Mouse (Mus musculus): ENCODE results near the gene Fmo5. TPM values are rescaled to one million over a fixed set of nuclear protein-coding genes. Genes with fewer than 3 reads are reported as not detected.
A peak's percentile ranks its signal among the peaks of the same experiment; 100 is the strongest.

Fmo5 gene
- polyA plus RNA-seq, 1 experiment from 2014 or later, result 0.66 TPM

DNA sequence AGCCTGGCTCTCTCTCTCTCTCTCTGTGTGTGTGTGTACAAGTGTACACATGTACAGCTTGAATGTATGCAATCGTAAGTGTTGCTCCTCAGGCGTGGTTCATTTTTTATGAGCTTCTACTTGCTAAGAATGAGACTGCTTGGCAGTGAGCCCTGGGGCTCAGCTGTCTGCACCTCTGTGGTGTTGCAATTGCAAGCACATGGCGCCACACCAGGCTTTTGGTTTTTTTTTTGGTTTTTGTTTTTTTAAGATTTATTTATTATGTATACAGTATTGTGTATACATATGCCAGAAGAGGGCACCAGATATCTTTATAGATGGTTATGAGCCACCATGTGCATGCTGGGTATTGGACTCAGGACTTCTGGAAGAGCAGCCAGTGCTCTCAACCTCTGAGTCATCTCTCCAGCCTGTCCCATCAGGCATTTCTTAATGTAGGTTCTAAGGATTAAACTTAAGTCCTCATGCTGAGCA is 5.7 kb downstream of the Fmo5 start:
- no peak overlapping the region for H3K9ac ChIP-seq (replicated peaks)
- no peaks in the 10 kb centered on the region for H3K4me1 ChIP-seq
- no peak overlapping the region for H3K4me2 ChIP-seq (replicated peaks)
- no peaks in the 10 kb centered on the region for H3K36me3 ChIP-seq
- 70% methylated on average over 3 of the region's 3 CpGs for WGBS
- ATAC-seq (replicated peaks), result no peak
- no peak overlapping the region for H3K27ac ChIP-seq (replicated peaks)
- H3K27me3 ChIP-seq, result no peaks in the 10 kb centered on the region
- H3K9me3 ChIP-seq, result no peaks in the 10 kb centered on the region
- H3K4me3 ChIP-seq, result no peak overlapping the region

- WGBS, result 92% methylated on average over 4 of the region's 4 CpGs
- Histone ChIP-seq H3K36me3 (no peaks in the 10 kb centered on the region), H3K4me2 (replicated peaks) (no peak overlapping the region), H3K27me3 (no peaks in the 10 kb centered on the region), H3K4me1 (no peaks in the 10 kb centered on the region), H3K9ac (replicated peaks) (no peak overlapping the region), H3K9me3 (no peaks in the 10 kb centered on the region), H3K27ac (replicated peaks) (no peak overlapping the region), H3K4me3 (no peak overlapping the region)
- ATAC-seq (replicated peaks), result no peak
These were observed 12.8 kb downstream of the Fmo5 start for GRCm38 (mm10) chr3:97641396-97641795.

- 84% methylated on average over 9 of the region's 9 CpGs for WGBS
- Histone ChIP-seq H3K27me3 (no peaks in the 10 kb centered on the region), H3K4me2 (replicated peaks) (no peak overlapping the region), H3K9me3 (no peaks in the 10 kb centered on the region), H3K4me1 (no peaks in the 10 kb centered on the region), H3K4me3 (no peak overlapping the region), H3K36me3 (no peaks in the 10 kb centered on the region), H3K9ac (replicated peaks) (no peak overlapping the region), H3K27ac (replicated peaks) (no peak overlapping the region)
- no peak for ATAC-seq (replicated peaks)
These were observed 13.4 kb downstream of the Fmo5 start for GRCm38 (mm10) chr3:97642001-97642400.

GRCm38 (mm10) chr3:97648518-97648917 is 19.9 kb downstream of the Fmo5 start:
- no peak for ATAC-seq (replicated peaks)
- no peak overlapping the region for H3K9ac ChIP-seq (replicated peaks)
- no peak overlapping the region for H3K4me2 ChIP-seq (replicated peaks)
- no peaks in the 10 kb centered on the region for H3K27me3 ChIP-seq
- no peak overlapping the region for H3K4me3 ChIP-seq
- no peaks in the 10 kb centered on the region for H3K9me3 ChIP-seq
- no peak overlapping the region for H3K27ac ChIP-seq (replicated peaks)
- WGBS, result 39% methylated on average over 1 of the region's 1 CpGs
- no peaks in the 10 kb centered on the region for H3K36me3 ChIP-seq
- no peaks in the 10 kb centered on the region for H3K4me1 ChIP-seq

DNA sequence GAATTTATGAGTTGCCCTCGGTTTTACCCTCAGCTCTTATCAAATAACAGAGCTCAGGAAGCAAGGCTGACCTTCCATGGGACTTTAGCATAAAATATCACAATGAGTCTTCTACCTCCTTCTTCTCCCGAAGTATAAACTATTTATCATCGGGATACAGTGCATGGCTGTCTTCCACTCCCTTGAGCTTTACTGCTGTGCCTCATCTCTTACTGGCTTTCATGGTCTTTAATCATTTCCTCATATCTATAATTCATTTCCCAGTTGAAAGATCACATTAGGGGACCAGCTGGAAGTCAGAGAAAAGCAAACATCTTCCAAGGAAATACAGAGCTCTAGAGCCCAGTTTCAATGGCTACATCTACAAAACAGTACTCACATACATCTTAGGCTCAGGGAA is 20.4 kb downstream of the Fmo5 start:
- Histone ChIP-seq H3K4me1 (no peaks in the 10 kb centered on the region), H3K4me3 (no peak overlapping the region), H3K36me3 (no peaks in the 10 kb centered on the region), H3K9me3 (no peaks in the 10 kb centered on the region), H3K9ac (replicated peaks) (no peak overlapping the region), H3K27me3 (no peaks in the 10 kb centered on the region), H3K4me2 (replicated peaks) (no peak overlapping the region), H3K27ac (replicated peaks) (no peak overlapping the region)
- WGBS, result 84% methylated on average over 3 of the region's 3 CpGs
- no peak for ATAC-seq (replicated peaks)

- no peak overlapping the region for H3K4me2 ChIP-seq (replicated peaks)
- H3K9ac ChIP-seq (replicated peaks), result no peak overlapping the region
- H3K4me3 ChIP-seq, result no peak overlapping the region
- H3K27ac ChIP-seq (replicated peaks), result no peak overlapping the region
- H3K9me3 ChIP-seq, result no peaks in the 10 kb centered on the region
- H3K36me3 ChIP-seq, result no peaks in the 10 kb centered on the region
- WGBS, result 79% methylated on average over 6 of the region's 6 CpGs
- no peaks in the 10 kb centered on the region for H3K4me1 ChIP-seq
- no peak for ATAC-seq (replicated peaks)
- H3K27me3 ChIP-seq, result no peaks in the 10 kb centered on the region
These were observed 20.9 kb downstream of the Fmo5 start for GRCm38 (mm10) chr3:97649469-97649868.

DNA sequence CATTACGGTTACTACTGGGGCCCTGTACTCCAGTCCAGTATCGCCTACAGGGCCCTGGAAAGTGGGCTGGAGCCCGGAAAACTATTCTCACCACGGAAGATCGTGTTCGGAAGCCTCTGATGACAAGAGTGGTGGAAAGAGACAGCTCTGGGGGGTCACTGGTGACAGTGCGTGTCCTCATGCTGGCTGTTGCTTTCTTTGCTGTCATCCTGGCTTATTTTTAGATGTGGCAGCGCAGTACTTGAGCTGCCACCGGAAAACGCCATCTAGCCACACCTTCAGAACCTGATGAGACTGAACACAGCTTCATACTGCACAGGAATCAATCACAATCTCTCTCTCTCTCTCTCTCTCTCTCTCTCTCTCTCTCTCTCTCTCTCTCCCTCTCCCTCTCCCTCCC is 23.0 kb downstream of the Fmo5 start:
- H3K9me3 ChIP-seq, result no peaks in the 10 kb centered on the region
- no peak overlapping the region for H3K9ac ChIP-seq (replicated peaks)
- no peaks in the 10 kb centered on the region for H3K4me1 ChIP-seq
- H3K4me2 ChIP-seq (replicated peaks), result no peak overlapping the region
- no peak overlapping the region for H3K27ac ChIP-seq (replicated peaks)
- H3K36me3 ChIP-seq, result no peaks in the 10 kb centered on the region
- no peak for ATAC-seq (replicated peaks)
- 86% methylated on average over 10 of the region's 10 CpGs for WGBS
- H3K27me3 ChIP-seq, result no peaks in the 10 kb centered on the region
- no peak overlapping the region for H3K4me3 ChIP-seq

GRCm38 (mm10) chr3:97653781-97654180 is 25.2 kb downstream of the Fmo5 start:
- WGBS, result 92% methylated on average over 5 of the region's 5 CpGs
- Histone ChIP-seq H3K4me3 (no peak overlapping the region), H3K4me2 (replicated peaks) (no peak overlapping the region), H3K36me3 (no peaks in the 10 kb centered on the region), H3K4me1 (peaks cover 6% of the 10 kb centered on the region), H3K27ac (replicated peaks) (no peak overlapping the region), H3K27me3 (no peaks in the 10 kb centered on the region), H3K9me3 (no peaks in the 10 kb centered on the region), H3K9ac (replicated peaks) (no peak overlapping the region)
- ATAC-seq (replicated peaks), result no peak

DNA sequence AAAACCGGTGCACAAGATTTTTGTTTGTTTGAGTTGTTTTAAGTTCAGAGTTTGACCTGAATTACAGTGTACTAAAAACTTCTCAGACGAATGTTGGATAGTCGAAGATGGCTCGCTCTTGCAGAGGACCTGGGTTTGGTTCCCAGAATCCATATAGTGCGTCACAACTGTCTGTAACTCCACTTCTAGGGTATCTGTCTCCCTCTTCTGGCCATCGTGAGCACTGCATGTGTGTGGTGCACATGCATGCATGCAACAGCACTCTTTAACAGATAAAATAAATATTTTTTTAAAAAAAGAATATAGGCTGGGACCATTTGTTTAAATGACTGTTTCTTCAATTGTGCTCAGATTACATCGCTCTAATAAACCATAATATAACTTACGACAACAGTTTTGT is 26.3 kb downstream of the Fmo5 start:
- H3K4me1 ChIP-seq, result peaks cover 16% of the 10 kb centered on the region
- no peak overlapping the region for H3K27ac ChIP-seq (replicated peaks)
- H3K27me3 ChIP-seq, result no peaks in the 10 kb centered on the region
- no peak overlapping the region for H3K9ac ChIP-seq (replicated peaks)
- no peak overlapping the region for H3K4me3 ChIP-seq
- H3K36me3 ChIP-seq, result no peaks in the 10 kb centered on the region
- no peak for ATAC-seq (replicated peaks)
- H3K9me3 ChIP-seq, result no peaks in the 10 kb centered on the region
- H3K4me2 ChIP-seq (replicated peaks), result no peak overlapping the region
- WGBS, result 84% methylated on average over 8 of the region's 8 CpGs

- no peaks in the 10 kb centered on the region for H3K9me3 ChIP-seq
- peak within 1 kb of the TSS; percentile 70 for H3K4me2 ChIP-seq (replicated peaks)
- peak within 1 kb of the TSS; percentile 69 for H3K9ac ChIP-seq (replicated peaks)
- WGBS, result 2% methylated on average over 51 of the region's 51 CpGs
- ATAC-seq (replicated peaks), result peak; percentile 95
- H3K4me3 ChIP-seq, result peak within 1 kb of the TSS; percentile 77
- no peaks in the 10 kb centered on the region for H3K27me3 ChIP-seq
- 0 out of 2 replicates have a peak, but pooled peaks cover 1% of the 10 kb centered on the region for H3K36me3 ChIP-seq
- peaks cover 16% of the 10 kb centered on the region for H3K4me1 ChIP-seq
- peak within 1 kb of the TSS; percentile 71 for H3K27ac ChIP-seq (replicated peaks)
These were observed 29.2 kb downstream of the Fmo5 start, which contains the start of gene Prkab2 for GRCm38 (mm10) chr3:97657655-97658411. TSS of gene Prkab2 (plus strand) at chr3:97658193.

DNA sequence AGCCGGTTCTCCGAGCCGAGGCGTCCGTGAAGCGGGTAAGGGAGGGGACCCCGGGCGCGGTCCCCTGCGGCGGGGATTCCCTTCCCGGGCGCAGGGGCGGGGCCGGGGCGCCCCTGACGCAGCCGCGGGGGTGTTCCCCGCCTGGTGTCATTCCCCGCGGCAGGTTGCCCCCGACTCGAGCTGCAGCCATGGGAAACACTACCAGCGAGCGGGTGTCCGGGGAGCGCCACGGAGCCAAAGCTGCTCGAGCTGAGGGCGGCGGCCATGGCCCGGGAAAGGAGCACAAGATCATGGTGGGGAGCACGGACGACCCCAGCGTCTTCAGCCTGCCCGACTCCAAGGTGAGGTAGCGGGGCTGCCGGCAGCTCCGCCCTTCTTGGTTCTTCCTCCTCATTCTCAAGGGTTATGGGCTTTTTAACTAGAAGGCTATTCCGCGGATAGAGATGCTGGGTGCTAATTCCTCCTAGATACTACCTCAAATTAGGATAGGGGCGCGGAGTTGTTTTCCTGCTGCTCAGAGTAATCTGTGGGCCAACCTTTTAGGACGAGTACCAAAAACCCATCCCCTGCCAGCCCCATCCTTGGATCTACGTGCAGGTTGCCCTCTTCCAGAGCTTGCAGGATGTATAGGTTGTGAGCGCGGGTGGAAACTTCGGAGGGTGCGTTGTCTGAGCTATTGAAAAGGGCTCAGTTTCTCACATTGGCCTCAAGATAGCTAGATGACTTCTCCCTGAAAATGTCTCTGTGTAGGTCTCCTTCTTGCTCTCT is 30.0 kb downstream of the Fmo5 start:
- WGBS, result 1% methylated on average over 50 of the region's 50 CpGs
- H3K27ac ChIP-seq (replicated peaks), result peak overlapping the region; percentile 71
- peak overlapping the region; percentile 70 for H3K4me2 ChIP-seq (replicated peaks)
- ATAC-seq (replicated peaks), result peak; percentile 80
- H3K9ac ChIP-seq (replicated peaks), result peak overlapping the region; percentile 69
- peaks cover 16% of the 10 kb centered on the region for H3K4me1 ChIP-seq
- 0 out of 2 replicates have a peak, but pooled peaks cover 5% of the 10 kb centered on the region for H3K36me3 ChIP-seq
- no peaks in the 10 kb centered on the region for H3K9me3 ChIP-seq
- H3K27me3 ChIP-seq, result no peaks in the 10 kb centered on the region
- peak overlapping the region; percentile 77 for H3K4me3 ChIP-seq

DNA sequence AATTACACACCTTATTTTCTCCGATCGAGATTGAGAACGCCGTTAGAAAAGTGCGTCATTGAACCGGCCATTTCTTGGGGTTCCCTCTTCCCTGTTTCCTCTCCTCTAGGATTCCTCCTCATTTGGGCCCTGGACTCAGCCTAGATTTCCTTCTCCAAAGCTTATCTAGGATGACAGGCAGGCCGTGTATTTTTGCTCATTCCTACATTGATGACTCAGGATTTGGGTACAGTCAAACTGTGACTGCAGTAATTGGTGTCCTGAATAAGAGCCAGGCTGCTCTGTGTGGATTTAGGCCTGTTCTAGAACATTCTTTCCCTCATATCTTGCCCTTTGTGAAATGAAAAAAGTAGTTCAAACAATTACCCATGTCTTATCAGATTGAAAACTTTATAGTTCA is 31.1 kb downstream of the Fmo5 start:
- no peak overlapping the region for H3K9ac ChIP-seq (replicated peaks)
- H3K27me3 ChIP-seq, result no peaks in the 10 kb centered on the region
- no peak overlapping the region for H3K27ac ChIP-seq (replicated peaks)
- no peaks in the 10 kb centered on the region for H3K9me3 ChIP-seq
- 93% methylated on average over 7 of the region's 7 CpGs for WGBS
- no peak overlapping the region for H3K4me3 ChIP-seq
- no peak overlapping the region for H3K4me2 ChIP-seq (replicated peaks)
- H3K4me1 ChIP-seq, result peaks cover 16% of the 10 kb centered on the region
- H3K36me3 ChIP-seq, result 0 out of 2 replicates have a peak, but pooled peaks cover 8% of the 10 kb centered on the region
- no peak for ATAC-seq (replicated peaks)

All from forebrain, embryonic 15.5 days (tissue).